Mouse (Mus musculus): ENCODE data around the gene Spats2l. TPM values are rescaled to one million over a fixed set of nuclear protein-coding genes. Genes with fewer than 3 reads are reported as not detected.
A peak's percentile ranks its signal among the peaks of the same experiment; 100 is the strongest.

Gene Spats2l
- polyA plus RNA-seq, 1 experiment from 2014 or later = 157 TPM

DNA sequence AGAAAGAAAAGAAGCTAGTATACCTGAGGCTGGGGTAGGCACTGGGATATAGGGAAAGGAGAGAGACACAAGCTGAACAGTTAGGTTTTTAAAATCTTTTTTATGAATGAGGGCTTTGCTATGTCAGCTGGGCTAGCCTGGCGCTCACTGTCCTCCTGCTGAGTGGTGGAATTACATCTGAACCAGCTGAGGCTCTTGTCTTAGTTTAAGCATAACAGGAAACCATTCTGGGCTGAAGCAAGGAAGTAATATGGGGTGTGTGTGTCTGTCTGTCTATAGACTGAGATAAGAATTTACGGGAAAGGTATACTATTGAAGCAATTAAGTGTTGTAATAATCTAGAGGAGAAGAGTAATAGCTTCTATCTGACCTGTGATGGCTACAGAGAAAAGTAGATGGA lies 197.6 kb downstream of the Spats2l start:
- Histone ChIP-seq H3K27me3 (no peaks in the 10 kb centered on the region), H3K4me3 (replicated peaks) (no peak overlapping the region), H3K9me3 (replicated peaks) (no peaks in the 10 kb centered on the region), H3K4me2 (replicated peaks) (no peak overlapping the region), H3K27ac (replicated peaks) (no peak overlapping the region), H3K36me3 (peaks cover 3% of the 10 kb centered on the region; the same call in 1 of the 2 replicates), H3K9ac (no peak overlapping the region), H3K4me1 (peaks cover 12% of the 10 kb centered on the region)
- ATAC-seq (ENCODE audit: insufficient number of reproducible peaks, low FRiP score, low TSS enrichment, low read depth) = no peak
- WGBS = 77% methylated on average over 2 of the region's 2 CpGs

- H3K9ac ChIP-seq = no peak overlapping the region
- H3K27ac ChIP-seq (replicated peaks) = no peak overlapping the region
- no peak overlapping the region for H3K4me3 ChIP-seq (replicated peaks)
- no peaks in the 10 kb centered on the region for H3K36me3 ChIP-seq
- WGBS = 87% methylated on average over 3 of the region's 3 CpGs
- H3K9me3 ChIP-seq (replicated peaks) = no peaks in the 10 kb centered on the region
- H3K4me1 ChIP-seq = no peaks in the 10 kb centered on the region
- H3K4me2 ChIP-seq (replicated peaks) = no peak overlapping the region
- no peaks in the 10 kb centered on the region for H3K27me3 ChIP-seq
- no peak for ATAC-seq (ENCODE audit: insufficient number of reproducible peaks, low FRiP score, low TSS enrichment, low read depth)
These were observed 202.9 kb downstream of the Spats2l start for GRCm38 (mm10) chr1:57976860-57977259.

DNA sequence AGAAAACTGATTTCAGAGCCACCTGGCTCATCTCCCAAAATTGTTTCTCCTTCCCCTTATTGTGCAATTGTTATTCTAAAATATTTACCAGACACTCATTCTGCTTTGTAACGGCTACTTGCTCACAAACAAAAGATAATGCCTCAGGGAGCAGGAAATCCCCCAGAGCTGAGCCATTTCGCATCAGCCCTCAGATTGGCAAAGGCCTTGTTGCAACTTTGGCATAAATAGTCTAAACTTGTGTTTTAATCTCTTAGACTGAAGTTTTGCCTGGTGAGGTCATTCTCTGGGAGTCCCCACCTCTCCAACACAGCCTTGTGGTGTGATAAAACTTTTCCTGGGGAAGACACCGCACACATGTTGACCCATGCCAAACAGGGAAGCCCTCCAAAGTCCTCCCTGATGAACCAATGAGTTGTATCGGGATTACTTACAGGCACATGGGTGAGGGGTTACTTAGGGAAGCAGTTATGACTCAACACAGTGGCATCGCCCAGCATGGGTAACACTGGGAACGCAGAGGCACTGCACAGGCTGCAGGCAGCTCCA lies 215.2 kb downstream of the Spats2l start:
- no peak overlapping the region for H3K27ac ChIP-seq (replicated peaks)
- ATAC-seq (ENCODE audit: insufficient number of reproducible peaks, low FRiP score, low TSS enrichment, low read depth) = no peak; the same call in 1 of the 2 replicates
- H3K9me3 ChIP-seq (replicated peaks) = no peaks in the 10 kb centered on the region
- no peak overlapping the region for H3K9ac ChIP-seq
- H3K36me3 ChIP-seq = no peaks in the 10 kb centered on the region
- no peak overlapping the region for H3K4me3 ChIP-seq (replicated peaks)
- WGBS = 51% methylated on average over 6 of the region's 6 CpGs
- no peaks in the 10 kb centered on the region for H3K27me3 ChIP-seq
- no peak overlapping the region for H3K4me2 ChIP-seq (replicated peaks)
- no peaks in the 10 kb centered on the region for H3K4me1 ChIP-seq

- H3K9ac ChIP-seq = no peak overlapping the region
- ATAC-seq (ENCODE audit: insufficient number of reproducible peaks, low FRiP score, low TSS enrichment, low read depth) = no peak
- no peaks in the 10 kb centered on the region for H3K9me3 ChIP-seq (replicated peaks)
- WGBS = 71% methylated on average over 2 of the region's 2 CpGs
- no peaks in the 10 kb centered on the region for H3K36me3 ChIP-seq
- H3K27me3 ChIP-seq = no peaks in the 10 kb centered on the region
- H3K27ac ChIP-seq (replicated peaks) = no peak overlapping the region
- H3K4me1 ChIP-seq = peaks cover 2% of the 10 kb centered on the region
- no peak overlapping the region for H3K4me2 ChIP-seq (replicated peaks)
- no peak overlapping the region for H3K4me3 ChIP-seq (replicated peaks)
These were observed 217.3 kb downstream of the Spats2l start for GRCm38 (mm10) chr1:57991277-57991676.

GRCm38 (mm10) chr1:57995432-57996132 lies 221.6 kb downstream of the Spats2l start, which contains the start of gene Sgo2a:
TSS of gene Sgo2a (plus strand) at chr1:57995971.
- no peaks in the 10 kb centered on the region for H3K36me3 ChIP-seq
- peaks cover 14% of the 10 kb centered on the region for H3K4me1 ChIP-seq
- WGBS = 6% methylated on average over 30 of the region's 30 CpGs
- peak within 1 kb of the TSS; percentile 64 for H3K4me2 ChIP-seq (replicated peaks)
- no peaks in the 10 kb centered on the region for H3K27me3 ChIP-seq
- H3K9me3 ChIP-seq (replicated peaks) = no peaks in the 10 kb centered on the region
- ATAC-seq (ENCODE audit: insufficient number of reproducible peaks, low FRiP score, low TSS enrichment, low read depth) = peak; percentile 96
- H3K27ac ChIP-seq (replicated peaks) = peak within 1 kb of the TSS; percentile 75; the same call in 1 of the 2 replicates
- peak within 1 kb of the TSS; percentile 98 for H3K4me3 ChIP-seq (replicated peaks)
- H3K9ac ChIP-seq = peak within 1 kb of the TSS; percentile 42

- no peaks in the 10 kb centered on the region for H3K36me3 ChIP-seq
- peak overlapping the region; percentile 36; the same call in 1 of the 2 replicates for H3K27ac ChIP-seq (replicated peaks)
- H3K4me2 ChIP-seq (replicated peaks) = peak overlapping the region; percentile 64
- H3K9ac ChIP-seq = peak overlapping the region; percentile 37
- H3K4me1 ChIP-seq = peaks cover 14% of the 10 kb centered on the region
- ATAC-seq (ENCODE audit: insufficient number of reproducible peaks, low FRiP score, low TSS enrichment, low read depth) = 0 out of 2 replicates have a peak, but pooled peaks have one; percentile 8
- peak overlapping the region; percentile 98 for H3K4me3 ChIP-seq (replicated peaks)
- no peaks in the 10 kb centered on the region for H3K27me3 ChIP-seq
- no peaks in the 10 kb centered on the region for H3K9me3 ChIP-seq (replicated peaks)
- WGBS = under 1% methylated on average over 29 of the region's 29 CpGs
These were observed 222.2 kb downstream of the Spats2l start for GRCm38 (mm10) chr1:57996133-57996615.

Other genes with a start within 250 kb of the Spats2l start
- gene Sgo2a, start 221.8 kb downstream of the Spats2l start, polyA plus RNA-seq (2015; fragmentation: Nextera tagmentation; extraction: Ambion mirVana) = 12.5 and 14.8 TPM in 2 replicates
- 20.4 and 21.6 TPM in 2 replicates for gene Kctd18, start 244.8 kb downstream of the Spats2l start, polyA plus RNA-seq (2015; fragmentation: Nextera tagmentation; extraction: Ambion mirVana)

Measured in embryonic facial prominence, embryonic 15.5 days (tissue).